Mouse (Mus musculus) embryo, embryonic 10.5 days (tissue): ENCODE measurements at regions not wholly inside any gene's neighbourhood (a gene's known extent, or its start where the extent isn't known, plus 50 kb on each side); places are given as distances from the start of the nearest gene placed in this dataset.
A peak's percentile ranks its signal among the peaks of the same experiment; 100 is the strongest.

Source experiments
- DNase-seq: peaks from one replicate; pipeline ENCODE4 v3.0.0-alpha.2; 2015; ENCODE audit warnings: low spot score

- DNase-seq, result no peak
These were observed 212.6 kb downstream of the Pik3r1 start for GRCm38 (mm10) chr13:101555371-101555874.

DNA sequence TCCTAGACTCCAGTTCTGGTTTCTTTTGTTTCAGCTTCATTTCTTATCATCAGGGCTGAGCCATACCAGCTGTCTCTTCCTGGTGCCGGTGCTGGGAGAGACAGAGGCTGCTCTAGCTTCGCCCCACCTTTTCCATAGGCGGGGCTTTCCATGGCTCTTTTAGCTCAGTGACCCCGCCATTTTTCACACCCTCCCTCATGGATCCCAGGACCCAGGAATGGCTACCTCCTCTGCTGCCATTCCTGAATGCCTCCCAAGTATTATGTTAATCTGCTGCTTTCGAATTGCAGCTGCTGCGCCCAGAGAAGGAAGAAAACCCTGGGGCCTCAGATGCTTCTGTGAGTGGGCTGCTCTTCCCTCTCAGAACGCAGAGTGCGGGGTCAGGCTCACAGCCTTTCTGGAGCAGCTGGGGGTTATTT is 214.9 kb downstream of the Pik3r1 start:
- DNase-seq, result no peak

- DNase-seq, result no peak
These were observed 215.6 kb downstream of the Pik3r1 start for GRCm38 (mm10) chr13:101552451-101552850.

DNA sequence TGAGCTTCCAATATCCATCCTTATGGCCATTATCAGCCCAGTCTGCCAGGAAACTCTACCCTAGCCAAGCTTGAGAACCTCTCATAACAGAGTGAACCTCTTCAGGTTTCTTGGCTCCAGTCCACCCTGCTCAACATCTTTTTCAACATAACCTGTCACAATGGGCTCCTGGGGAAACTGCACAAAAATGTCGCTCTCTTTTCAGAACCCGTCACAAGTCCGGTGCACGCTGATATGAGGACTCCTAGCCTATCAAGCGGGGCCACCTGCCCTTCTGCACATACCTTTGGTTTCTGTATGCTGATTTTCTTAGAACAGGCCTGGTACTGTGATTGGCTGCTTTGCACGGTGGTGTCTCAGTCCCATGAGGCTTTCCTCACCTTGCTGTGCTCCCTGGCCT is 216.9 kb downstream of the Pik3r1 start:
- DNase-seq, result no peak

DNA sequence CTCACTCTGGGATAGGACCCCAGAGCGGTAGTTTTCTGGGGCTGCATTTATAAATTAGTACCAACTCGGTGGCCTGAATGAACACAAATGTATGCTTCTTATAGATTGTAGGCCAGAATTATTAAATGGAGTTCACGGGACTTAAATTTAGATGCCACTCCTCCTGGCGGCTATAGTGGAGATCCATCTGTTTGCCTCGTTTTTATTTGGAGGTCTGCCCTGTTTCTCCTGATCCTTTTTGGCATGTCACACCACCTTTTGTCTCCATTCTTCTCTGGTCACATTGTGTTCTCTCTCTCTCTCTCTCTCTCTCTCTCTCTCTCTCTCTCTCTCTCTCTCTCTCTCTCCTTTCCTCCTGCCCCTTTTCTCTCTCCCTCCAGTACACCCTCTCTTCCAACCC is 217.5 kb downstream of the Pik3r1 start:
- no peak for DNase-seq

DNA sequence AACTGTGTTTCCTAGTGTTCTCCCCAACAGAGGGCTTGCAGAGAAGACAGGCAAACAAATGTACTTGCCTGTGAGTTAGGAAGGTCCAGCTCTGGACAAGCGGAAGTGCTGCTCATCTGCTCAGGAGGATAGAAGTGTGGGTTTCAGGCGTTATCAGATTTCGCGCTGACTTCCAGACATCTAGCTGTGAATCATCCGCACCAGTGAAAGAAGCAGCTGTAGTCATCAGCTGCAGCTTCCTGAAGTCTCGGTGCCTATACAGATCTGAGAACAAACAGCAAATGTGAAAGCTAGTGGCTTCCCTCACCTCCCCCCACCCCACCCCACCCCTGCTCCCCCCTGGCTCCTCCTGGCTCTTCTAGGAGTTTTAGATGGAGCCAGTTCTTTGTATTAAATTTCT is 220.1 kb downstream of the Pik3r1 start:
- peak; percentile 27 for DNase-seq

DNA sequence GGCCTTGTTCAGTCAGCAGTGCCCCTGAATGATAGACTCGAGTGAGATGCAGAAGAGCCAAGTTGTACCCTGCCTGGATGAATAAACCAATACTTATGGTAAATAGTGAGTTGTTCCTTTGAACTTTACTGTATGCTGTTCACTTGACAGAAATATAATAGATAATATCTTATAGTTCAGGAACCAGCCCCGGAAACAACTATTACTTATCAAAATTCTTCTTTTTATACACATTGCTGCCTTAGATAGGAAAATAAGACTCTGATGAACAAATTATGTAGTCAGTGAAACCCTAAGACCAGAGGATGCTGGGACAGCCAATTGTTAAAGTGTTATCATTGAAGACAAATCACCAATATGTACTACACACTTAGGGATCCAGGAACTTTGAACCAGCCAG is 220.7 kb downstream of the Pik3r1 start:
- no peak for DNase-seq

DNA sequence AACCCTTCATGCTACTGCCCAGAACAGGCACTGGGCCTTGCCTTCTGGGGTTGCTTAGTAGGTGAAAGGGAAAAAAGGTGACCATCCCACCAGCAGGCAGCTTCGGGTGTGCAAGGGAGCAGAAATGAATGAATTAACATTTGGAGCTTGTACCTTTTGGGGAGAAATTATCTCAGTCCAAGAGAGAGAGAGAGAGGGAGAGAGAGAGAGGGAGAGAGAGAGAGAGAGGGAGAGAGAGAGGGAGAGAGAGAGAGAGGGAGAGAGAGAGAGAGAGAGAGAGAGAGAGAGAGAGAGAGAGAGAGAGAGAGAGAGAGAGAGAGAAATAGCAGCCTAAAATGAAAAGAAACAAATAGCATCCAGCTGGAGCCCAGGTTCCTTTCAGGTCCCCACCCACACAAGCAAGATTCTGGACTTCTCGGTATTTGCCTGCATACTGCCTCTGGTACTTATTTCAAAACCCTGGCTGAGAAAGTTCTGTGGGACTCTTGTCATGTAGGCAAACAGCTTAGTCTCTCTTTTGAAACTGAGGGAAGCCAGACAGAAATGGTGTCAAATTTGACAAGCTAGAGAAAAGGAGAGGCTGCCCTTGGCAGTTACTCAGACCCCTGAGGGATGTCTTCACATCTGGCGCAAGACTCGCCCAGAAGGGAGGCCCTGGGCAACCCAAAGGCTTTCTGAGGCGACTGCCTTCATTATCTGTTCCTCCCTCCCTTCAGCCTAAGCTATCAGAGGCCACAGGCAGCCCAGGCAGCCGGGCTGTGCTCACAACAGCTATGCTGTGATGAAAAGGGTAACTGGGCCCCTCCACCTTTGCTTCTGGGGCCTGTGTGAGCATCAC is 222.5 kb downstream of the Pik3r1 start:
- peak; percentile 17 for DNase-seq

DNA sequence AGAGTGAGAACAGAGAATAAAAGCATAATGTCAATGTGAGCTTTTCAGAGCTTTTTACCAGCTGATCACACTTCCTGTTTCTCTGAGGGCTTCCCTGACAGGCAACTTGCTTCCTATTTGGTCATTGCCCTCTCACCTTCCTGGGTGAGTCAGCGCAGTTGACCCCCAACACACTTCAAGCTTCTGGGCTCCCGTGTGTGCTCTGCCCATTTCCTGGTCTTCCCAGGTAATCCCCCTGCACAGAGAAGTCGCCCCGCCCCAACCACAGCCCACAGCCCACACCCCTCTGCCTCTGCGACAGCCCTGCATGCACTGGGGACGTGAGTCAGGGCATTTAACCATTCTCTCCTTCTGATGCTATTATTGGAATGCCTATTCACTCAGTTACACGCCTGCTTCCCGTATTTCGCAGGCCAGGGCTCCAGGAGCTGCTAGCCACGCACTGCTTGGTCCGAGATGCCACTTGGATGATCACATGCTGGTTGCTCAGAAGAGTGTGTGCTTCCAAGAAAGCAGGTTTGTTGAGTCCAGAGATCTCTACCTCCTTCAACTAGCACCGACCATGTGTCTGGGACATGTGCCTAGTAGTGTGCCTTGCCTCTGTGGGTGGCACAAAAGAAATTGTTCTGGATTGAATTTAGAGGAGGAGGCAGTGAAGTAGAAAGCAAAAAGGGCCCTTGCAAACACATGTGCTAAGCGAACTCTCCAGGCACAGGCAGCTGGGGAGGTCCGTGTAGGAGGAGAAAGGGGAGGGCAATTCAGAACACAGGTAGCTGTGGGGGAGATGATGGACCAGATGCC is 227.4 kb downstream of the Pik3r1 start:
- peak; percentile 20 for DNase-seq

DNA sequence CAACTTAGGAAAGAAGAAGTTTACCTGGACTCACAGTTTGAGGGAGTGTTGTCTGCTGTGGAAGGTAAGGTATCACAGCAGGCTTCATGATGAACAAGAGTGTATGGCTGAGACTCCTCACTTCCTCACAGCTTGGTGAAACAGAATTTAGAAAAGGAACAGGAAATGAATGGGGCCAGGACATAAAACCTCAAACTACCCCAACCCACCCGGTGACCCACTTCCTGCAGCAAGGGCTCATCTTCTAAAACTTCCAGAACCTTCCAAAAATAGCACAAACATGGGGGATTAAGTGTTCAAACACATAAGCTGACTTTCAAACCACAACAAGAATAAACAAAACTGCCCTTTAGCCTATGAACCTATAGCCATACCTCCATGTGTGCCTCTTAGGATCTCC is 229.9 kb downstream of the Pik3r1 start:
- no peak for DNase-seq

- no peak for DNase-seq
These were observed 232.0 kb downstream of the Pik3r1 start for GRCm38 (mm10) chr13:101536019-101536418.

- peak; percentile 29 for DNase-seq
These were observed 232.6 kb downstream of the Pik3r1 start for GRCm38 (mm10) chr13:101535331-101535866.

DNA sequence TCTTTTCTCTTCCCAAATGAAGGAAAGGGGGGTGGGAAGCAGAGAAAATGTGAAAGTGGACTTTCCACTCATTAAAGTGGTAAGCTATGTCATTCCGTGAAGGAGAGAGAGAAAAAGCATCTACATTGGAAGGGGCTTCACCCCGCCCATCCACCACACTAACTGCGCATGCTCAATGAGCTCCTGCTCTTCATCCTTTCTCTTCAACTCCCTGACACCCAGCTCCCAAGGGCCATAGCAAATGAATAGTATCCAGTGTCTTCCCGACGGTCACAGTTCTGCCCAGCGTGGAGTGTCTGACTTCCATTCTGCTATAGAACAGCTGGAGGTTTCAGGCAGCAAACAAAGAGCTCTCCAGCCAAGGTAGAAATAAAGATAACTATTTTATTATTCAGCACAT is 233.5 kb downstream of the Pik3r1 start:
- DNase-seq, result no peak

- DNase-seq, result no peak
These were observed 235.1 kb downstream of the Pik3r1 start for GRCm38 (mm10) chr13:101532913-101533312.

GRCm38 (mm10) chr13:101527691-101528090 is 240.3 kb downstream of the Pik3r1 start:
- DNase-seq, result no peak

GRCm38 (mm10) chr13:101524781-101525180 is 243.2 kb downstream of the Pik3r1 start:
- no peak for DNase-seq

DNA sequence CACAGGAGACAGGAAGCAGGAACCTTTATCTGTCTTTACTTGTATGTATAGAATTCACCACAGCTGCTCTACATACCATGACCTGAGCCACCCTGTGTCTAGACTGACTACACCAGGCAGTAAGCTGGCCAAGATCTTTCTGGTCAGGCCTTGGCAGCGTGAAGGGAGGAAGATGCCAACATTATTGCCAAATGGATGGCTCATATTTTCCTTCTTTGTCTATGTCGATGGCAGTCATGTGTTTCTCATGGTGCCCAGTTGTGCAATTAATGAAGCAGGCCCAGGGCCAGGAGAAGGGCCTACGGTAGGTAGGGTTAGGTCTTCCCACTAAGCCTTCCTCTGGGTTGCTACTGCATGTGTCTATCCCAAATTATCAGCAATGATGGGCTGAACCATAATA is 243.8 kb downstream of the Pik3r1 start:
- DNase-seq, result no peak

DNA sequence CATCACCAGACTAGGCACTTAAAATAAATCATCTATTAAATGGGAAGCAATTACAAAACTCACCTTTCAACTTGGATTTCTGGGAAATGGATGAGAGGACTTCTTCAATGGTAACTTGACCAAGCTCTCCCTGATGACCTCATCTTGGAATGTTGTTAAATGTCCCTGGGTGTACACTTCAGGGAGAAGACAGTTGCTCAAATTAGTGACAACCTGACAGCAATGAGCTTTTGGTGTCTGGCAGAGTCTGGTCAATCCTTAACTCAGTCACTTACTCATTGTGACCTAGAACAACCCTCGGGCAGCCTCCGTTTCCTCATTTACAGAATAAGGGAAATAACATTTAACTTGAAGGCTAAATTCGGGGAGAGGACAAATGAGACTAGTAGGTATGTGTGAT is 244.5 kb downstream of the Pik3r1 start:
- no peak for DNase-seq

GRCm38 (mm10) chr13:101522597-101522996 is 245.4 kb downstream of the Pik3r1 start:
- no peak for DNase-seq

GRCm38 (mm10) chr13:101513354-101513753 is 254.7 kb downstream of the Pik3r1 start:
- no peak for DNase-seq

DNA sequence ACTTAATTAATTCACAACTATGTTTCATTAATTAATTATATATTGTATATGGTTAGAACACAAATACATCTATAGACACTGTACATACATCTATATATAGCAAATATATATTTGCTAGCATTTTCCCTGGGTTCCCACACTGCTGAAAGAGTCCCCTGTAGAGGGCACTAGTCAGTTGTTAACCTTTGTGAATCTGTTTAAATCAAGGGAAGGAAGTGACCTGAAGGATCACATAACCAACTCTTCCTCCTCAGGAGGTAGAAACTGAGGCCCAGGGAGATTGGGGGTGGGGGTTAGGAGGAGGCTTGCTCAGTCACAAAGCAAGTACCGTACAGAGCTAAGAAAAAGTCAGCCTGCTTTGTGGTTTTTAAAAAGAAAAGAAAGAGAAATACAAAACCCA is 258.1 kb downstream of the Pik3r1 start:
- DNase-seq, result peak; percentile 74

- DNase-seq, result no peak
These were observed 259.7 kb downstream of the Pik3r1 start for GRCm38 (mm10) chr13:101508331-101508730.

GRCm38 (mm10) chr13:101506696-101507095 is 261.3 kb downstream of the Pik3r1 start:
- no peak for DNase-seq
